Mouse (Mus musculus) embryonic fibroblast, embryonic 13.5 days (primary cell): ENCODE results near the gene A830018L16Rik.

Experiments used
- CTCF ChIP-seq: IDR thresholded peaks from 2 replicates; pipeline ENCODE4 v1.5.1; 2011; ENCODE audit warnings: mild to moderate bottlenecking, control low read depth, low read length, moderate library complexity, borderline replicate concordance; ENCODE audit not compliant: insufficient read depth
- POLR2A ChIP-seq: IDR thresholded peaks from 2 replicates; pipeline ENCODE4 v1.6.1; 2011; ENCODE audit warnings: low read depth, mild to moderate bottlenecking, control low read depth, low read length, moderate library complexity

- TF ChIP-seq CTCF (no peak), POLR2A (no peak)
These were observed 12.7 kb upstream of the A830018L16Rik start for GRCm38 (mm10) chr1:11401159-11401558.
